Mouse (Mus musculus): Measurements from ENCODE around the gene Grm5.

Gene Grm5

GRCm38 (mm10) chr7:87846082-87846481, 262.1 kb downstream of the Grm5 start:
- no peak for DNase-seq (ENCODE audit: low read depth, low spot score)

GRCm38 (mm10) chr7:87925956-87926355, 342.0 kb downstream of the Grm5 start:
- DNase-seq (ENCODE audit: low read depth, low spot score) = no peak

GRCm38 (mm10) chr7:87937415-87937814, 353.4 kb downstream of the Grm5 start:
- no peak for DNase-seq (ENCODE audit: low read depth, low spot score)

GRCm38 (mm10) chr7:87938265-87938664, 354.3 kb downstream of the Grm5 start:
- no peak for DNase-seq (ENCODE audit: low read depth, low spot score)

- no peak for DNase-seq (ENCODE audit: low read depth, low spot score)
Observed at GRCm38 (mm10) chr7:87950205-87950604, 366.2 kb downstream of the Grm5 start.

GRCm38 (mm10) chr7:87973216-87973615, 389.2 kb downstream of the Grm5 start:
- DNase-seq (ENCODE audit: low read depth, low spot score) = no peak

- no peak for DNase-seq (ENCODE audit: low read depth, low spot score)
Observed at GRCm38 (mm10) chr7:87975041-87975440, 391.1 kb downstream of the Grm5 start.

GRCm38 (mm10) chr7:87983494-87983893, 399.5 kb downstream of the Grm5 start:
- no peak for DNase-seq (ENCODE audit: low read depth, low spot score)

GRCm38 (mm10) chr7:88014451-88014850, 430.5 kb downstream of the Grm5 start:
- DNase-seq (ENCODE audit: low read depth, low spot score) = no peak

- DNase-seq (ENCODE audit: low read depth, low spot score) = no peak
Observed at GRCm38 (mm10) chr7:88027411-88028132, 443.6 kb downstream of the Grm5 start.

GRCm38 (mm10) chr7:88047366-88047765, 463.4 kb downstream of the Grm5 start:
- no peak for DNase-seq (ENCODE audit: low read depth, low spot score)

GRCm38 (mm10) chr7:88054224-88054938, 470.4 kb downstream of the Grm5 start:
- DNase-seq (ENCODE audit: low read depth, low spot score) = no peak

GRCm38 (mm10) chr7:88056438-88056837, 472.5 kb downstream of the Grm5 start:
- no peak for DNase-seq (ENCODE audit: low read depth, low spot score)

- no peak for DNase-seq (ENCODE audit: low read depth, low spot score)
Observed at GRCm38 (mm10) chr7:88091115-88091514, 507.1 kb downstream of the Grm5 start.

GRCm38 (mm10) chr7:88096536-88097107, 512.7 kb downstream of the Grm5 start:
- DNase-seq (ENCODE audit: low read depth, low spot score) = no peak

GRCm38 (mm10) chr7:88097715-88098114, 513.7 kb downstream of the Grm5 start:
- DNase-seq (ENCODE audit: low read depth, low spot score) = peak; percentile 24

GRCm38 (mm10) chr7:88116724-88117409, 532.9 kb downstream of the Grm5 start:
- no peak for DNase-seq (ENCODE audit: low read depth, low spot score)

- no peak for DNase-seq (ENCODE audit: low read depth, low spot score)
Observed at GRCm38 (mm10) chr7:88128080-88128848, 544.3 kb downstream of the Grm5 start.

GRCm38 (mm10) chr7:88129536-88130487, 545.8 kb downstream of the Grm5 start:
- DNase-seq (ENCODE audit: low read depth, low spot score) = no peak

- no peak for DNase-seq (ENCODE audit: low read depth, low spot score)
Observed at GRCm38 (mm10) chr7:88130488-88130849, 546.5 kb downstream of the Grm5 start.
